Mouse (Mus musculus): Measurements from ENCODE around the gene Mrps11.
A peak's percentile ranks its signal among the peaks of the same experiment; 100 is the strongest.

DNA sequence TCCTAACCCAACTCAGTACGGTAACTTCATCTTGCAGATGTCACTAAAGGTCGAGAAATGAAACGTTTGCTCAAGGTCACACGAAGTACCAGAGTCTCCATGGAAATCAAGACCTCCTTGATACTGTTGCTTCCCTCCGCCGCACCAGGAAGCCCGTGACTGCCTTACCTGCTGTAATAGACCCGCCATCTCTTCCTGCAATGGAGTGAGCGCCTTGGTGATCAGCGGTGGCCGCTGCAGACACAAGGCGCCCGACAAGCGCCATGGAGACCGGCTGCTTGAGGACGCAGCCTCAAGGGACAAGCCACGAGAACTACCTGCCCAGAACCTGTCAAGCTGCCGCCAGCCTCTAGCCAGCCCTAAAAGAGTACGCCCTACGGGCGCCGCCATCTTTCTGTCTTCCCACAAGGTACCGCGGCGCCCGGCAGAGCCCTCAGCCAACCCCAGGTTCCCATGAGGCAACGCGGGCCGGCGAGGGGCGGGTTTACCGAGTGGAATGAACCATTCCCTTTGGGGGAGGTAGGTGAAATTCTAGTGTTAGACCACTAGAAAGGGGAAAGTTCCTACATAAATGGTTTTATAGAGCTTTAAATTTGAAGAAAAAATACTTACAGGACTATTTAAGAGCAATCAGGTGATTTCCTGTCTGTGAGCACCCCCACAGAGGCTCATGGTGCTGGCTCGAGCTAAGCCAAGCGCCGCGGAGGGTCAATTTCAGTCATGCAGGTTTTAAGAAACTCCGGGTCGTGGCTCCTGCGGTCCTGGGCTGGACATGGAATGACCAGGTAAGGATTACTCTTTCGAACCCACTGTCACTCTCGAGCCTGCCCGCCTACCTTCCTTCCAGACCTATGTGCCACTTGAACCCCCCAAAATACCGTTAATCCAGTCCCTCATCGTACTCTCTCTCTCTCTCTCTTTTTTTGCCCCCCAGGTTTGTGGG is at the start of gene Mrps11, which contains the start of gene Mrpl46:
- TF ChIP-seq CTCF (IDR thresholded peaks at IDR 0.05; ENCODE audit: borderline replicate concordance, insufficient read depth, low read length) (no peak), POLR2A (IDR thresholded peaks at IDR 0.05; ENCODE audit: low read depth, low read length) (peak; percentile 82)

Measured in embryonic fibroblast, embryonic 13.5 days (primary cell).